Mouse (Mus musculus): ENCODE measurements at regions not wholly inside any gene's neighbourhood (a gene's known extent, or its start where the extent isn't known, plus 50 kb on each side); places are given as distances from the start of the nearest gene placed in this dataset.

GRCm38 (mm10) chr15:87345826-87346225, 198.3 kb upstream of the Fam19a5 start:
- TF ChIP-seq CTCF (IDR thresholded peaks at IDR 0.05; ENCODE audit: borderline replicate concordance, insufficient read depth, low read depth, low read length) (no peak), POLR2A (IDR thresholded peaks at IDR 0.05; ENCODE audit: borderline replicate concordance, insufficient read depth, low read length) (no peak)

Measured in cerebellum, adult 2 months (tissue).